9 mouse cellular contexts compared by ENCODE assay signal in genomic region chr3:101162536-101163159, GRCm38 (mm10). TPM values are rescaled to one million over a fixed set of nuclear protein-coding genes. Genes with fewer than 3 reads are reported as not detected.
DNase-seq lines count a peak whose midpoint lies in the region; ATAC-seq and TF ChIP-seq lines count a peak whose summit lies in the region.
"Had no signal": no experiment of that assay in that cellular context is flagged by ENCODE, and none has a peak within 500 bp of the region (broad histone marks: within the 10 kb centered on the region; RNA-seq: fewer than 3 reads in every experiment).

No protein-coding gene starts in this region.

- WGBS in stomach, embryonic 15.5 days = 32% methylated on average over 14 of the region's 14 CpGs
- WGBS in stomach, postnatal 0 days = 29% methylated on average over 14 of the region's 14 CpGs
- 45% methylated on average over 14 of the region's 14 CpGs for WGBS in forebrain, embryonic 15.5 days
- WGBS in limb, embryonic 10.5 days = 48% methylated on average over 14 of the region's 14 CpGs

- no peak overlapping the region for H3K27ac ChIP-seq in stomach, embryonic 15.5 days
- no peak overlapping the region for H3K27ac ChIP-seq in stomach, postnatal 0 days (replicated peaks)
- peak overlapping the region; percentile 64; the same call in 1 of the 2 replicates for H3K27ac ChIP-seq in forebrain, embryonic 15.5 days (replicated peaks)
- H3K27ac ChIP-seq in limb, embryonic 10.5 days = peak overlapping the region; percentile 93

- TF ChIP-seq EP300 in stomach, postnatal 0 days (optimal IDR thresholded peaks at IDR 0.05) = no peak

- no peak for TF ChIP-seq CTCF in stomach, postnatal 0 days (IDR thresholded peaks at IDR 0.05; ENCODE audit: low read depth)

- no peak overlapping the region for H3K4me3 ChIP-seq in stomach, embryonic 15.5 days (replicated peaks)
- no peak overlapping the region for H3K4me3 ChIP-seq in stomach, postnatal 0 days (ENCODE audit: low read depth, low read length)
- H3K4me3 ChIP-seq in forebrain, embryonic 15.5 days = no peak overlapping the region
- H3K4me3 ChIP-seq in limb, embryonic 10.5 days = no peak overlapping the region
- H3K4me3 ChIP-seq: myocyte had no signal

- H3K36me3 ChIP-seq in stomach, embryonic 15.5 days = no peaks in the 10 kb centered on the region
- no peaks in the 10 kb centered on the region for H3K36me3 ChIP-seq in stomach, postnatal 0 days (ENCODE audit: control insufficient read depth, insufficient read depth, low read length)
- no peaks in the 10 kb centered on the region for H3K36me3 ChIP-seq in forebrain, embryonic 15.5 days
- peaks cover 3% of the 10 kb centered on the region; the same call in 1 of the 2 replicates for H3K36me3 ChIP-seq in limb, embryonic 10.5 days

- H3K9ac ChIP-seq in stomach, embryonic 15.5 days = no peak overlapping the region
- H3K9ac ChIP-seq in stomach, postnatal 0 days (ENCODE audit: low read length) = no peak overlapping the region
- H3K9ac ChIP-seq in forebrain, embryonic 15.5 days (replicated peaks) = no peak overlapping the region

- peaks cover 22% of the 10 kb centered on the region for H3K4me1 ChIP-seq in stomach, embryonic 15.5 days
- H3K4me1 ChIP-seq in stomach, postnatal 0 days (replicated peaks; ENCODE audit: control insufficient read depth, insufficient read depth) = no peaks in the 10 kb centered on the region
- peaks cover 26% of the 10 kb centered on the region for H3K4me1 ChIP-seq in forebrain, embryonic 15.5 days
- H3K4me1 ChIP-seq in limb, embryonic 10.5 days = peaks cover 67% of the 10 kb centered on the region

- no peak for DNase-seq in stomach, postnatal 0 days (ENCODE audit: low spot score)
- peak; percentile 62 for DNase-seq in limb, embryonic 10.5 days (ENCODE audit: low spot score)
- DNase-seq in c-Kit-positive CD71-positive TER-119-positive erythroid progenitor cells, embryonic 14.5 days (ENCODE audit: low spot score) = no peak
- DNase-seq in gastrocnemius, postnatal 14 days = no peak
- DNase-seq in spleen, postnatal 36 days (ENCODE audit: low spot score in 2 of 2) = no peak
- DNase-seq in urinary bladder, postnatal 36 days (ENCODE audit: low spot score in 2 of 2) = no peak

- ATAC-seq in stomach, embryonic 15.5 days (ENCODE audit: insufficient read depth, low FRiP score, low read depth) = no peak
- no peak for ATAC-seq in stomach, postnatal 0 days (ENCODE audit: low FRiP score, low TSS enrichment)
- ATAC-seq in forebrain, embryonic 15.5 days (replicated peaks) = peak; percentile 51

- intact Hi-C loops in gastrocnemius, postnatal 14 days (cut with DNase I; ENCODE audit: low total_unique reads) = loop anchor here (10.0 kb wide), 1 partner anchor 188 kb away; no protein-coding TSS in a partner anchor

- no peaks in the 10 kb centered on the region for H3K27me3 ChIP-seq in stomach, embryonic 15.5 days (replicated peaks)
- no peaks in the 10 kb centered on the region for H3K27me3 ChIP-seq in stomach, postnatal 0 days (ENCODE audit: control insufficient read depth, insufficient read depth, low read length)
- no peaks in the 10 kb centered on the region for H3K27me3 ChIP-seq in forebrain, embryonic 15.5 days
- H3K27me3 ChIP-seq in limb, embryonic 10.5 days (ENCODE audit: low read depth, poor library complexity, severe bottlenecking) = no peaks in the 10 kb centered on the region

- H3K4me2 ChIP-seq in stomach, embryonic 15.5 days = peak overlapping the region; percentile 21; the same call in 1 of the 2 replicates
- no peak overlapping the region for H3K4me2 ChIP-seq in stomach, postnatal 0 days (replicated peaks; ENCODE audit: low read depth)
- H3K4me2 ChIP-seq in forebrain, embryonic 15.5 days (replicated peaks) = peak overlapping the region; percentile 17; the same call in 1 of the 2 replicates

- no peaks in the 10 kb centered on the region for H3K9me3 ChIP-seq in stomach, embryonic 15.5 days
- H3K9me3 ChIP-seq in stomach, postnatal 0 days (ENCODE audit: control insufficient read depth, low read length) = no peaks in the 10 kb centered on the region
- H3K9me3 ChIP-seq in forebrain, embryonic 15.5 days = no peaks in the 10 kb centered on the region
- no peaks in the 10 kb centered on the region for H3K9me3 ChIP-seq in limb, embryonic 10.5 days (replicated peaks)

RNA-seq across cellular contexts. Expression of gene Ptgfrn, which starts 52.6 kb away (rescaled TPM):
- polyA plus RNA-seq in stomach, embryonic 15.5 days (2015; fragmentation: Nextera tagmentation; extraction: Ambion mirVana) = 5.2 and 6.0 TPM in 2 replicates
- 5.3 and 5.8 TPM in 2 replicates for polyA plus RNA-seq in stomach, postnatal 0 days (2015; fragmentation: Nextera tagmentation; extraction: Ambion mirVana)
- polyA plus RNA-seq in forebrain, embryonic 15.5 days (2015; fragmentation: Nextera tagmentation; extraction: Ambion mirVana) = 3.4 and 3.8 TPM in 2 replicates
- 3.4 and 4.0 TPM in 2 replicates for polyA plus RNA-seq in limb, embryonic 10.5 days (2016; fragmentation: Nextera tagmentation; extraction: Ambion mirVana)
- total RNA-seq in gastrocnemius, postnatal 14 days (2021) = 10 to 100 TPM; 31.6 to 39.6 TPM

Comparison
In these comparisons a context has a peak if more than half of its experiments do, and no peak if none do; other contexts are left out.
1. H3K27ac ChIP-seq: peak in forebrain, embryonic 15.5 days (single experiment) and limb, embryonic 10.5 days (single experiment); none in stomach, embryonic 15.5 days (single experiment) and stomach, postnatal 0 days (single experiment).